Mouse (Mus musculus): Measurements from ENCODE around the gene Zfp169.

DNA sequence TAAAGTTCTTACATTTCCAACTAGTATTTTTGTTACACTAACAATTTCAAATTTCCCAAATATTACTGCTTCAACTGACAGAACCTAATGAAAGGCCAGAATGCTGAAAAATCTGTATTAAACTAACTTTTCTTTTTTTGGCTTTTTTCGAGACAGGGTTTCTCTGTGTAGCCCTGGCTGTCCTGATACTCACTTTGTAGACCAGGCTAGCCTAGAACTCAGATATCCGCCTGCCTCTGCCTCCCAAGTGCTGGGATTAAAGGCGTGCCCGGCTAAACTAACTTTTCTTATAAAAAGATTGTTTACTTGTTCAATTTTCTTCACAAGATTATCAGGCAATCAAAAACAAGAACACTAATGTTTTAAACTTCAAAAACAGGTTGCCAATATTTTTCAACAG lies 31.6 kb upstream of the Zfp169 start:
- TF ChIP-seq MAFK (IDR thresholded peaks at IDR 0.05; ENCODE audit: insufficient read depth, low read depth, low read length) (no peak), CHD2 (IDR thresholded peaks at IDR 0.05; ENCODE audit: low read depth, low read length) (no peak), ZNF384 (IDR thresholded peaks at IDR 0.05; ENCODE audit: low read depth, low read length) (no peak), ZC3H11A (IDR thresholded peaks at IDR 0.05; ENCODE audit: borderline replicate concordance, low read depth, low read length) (no peak), HCFC1 (IDR thresholded peaks at IDR 0.05; ENCODE audit: borderline replicate concordance, insufficient read depth, low read length) (no peak)
